Mouse (Mus musculus) cerebellum, adult 2 months (tissue): Measurements from ENCODE around the gene Sppl3. TPM values are rescaled to one million over a fixed set of nuclear protein-coding genes. Genes with fewer than 3 reads are reported as not detected.

Experiments used
- DNase-seq, 2 experiments: peaks; one replicate each; pipeline ENCODE4 v3.0.0; 2021
- H3K27ac ChIP-seq: fragments of 200-500 bp; 2 replicates; pipeline ENCODE4 v1.5.1; 2012; ENCODE audit warnings: low read length, control low read depth, inconsistent platforms; ENCODE audit not compliant: insufficient read depth
- H3K27me3 ChIP-seq: fragments of 200-500 bp; 2 replicates; pipeline ENCODE4 v1.6.1; 2012; ENCODE audit warnings: inconsistent platforms, mild to moderate bottlenecking, low read length, moderate library complexity; ENCODE audit not compliant: control insufficient read depth, insufficient read depth
- H3K4me1 ChIP-seq: fragments of 200-500 bp; 2 replicates; pipeline ENCODE4 v1.6.1; 2011; ENCODE audit warnings: low read length; ENCODE audit not compliant: control insufficient read depth, insufficient read depth
- H3K4me3 ChIP-seq: fragments of 200-500 bp; replicated peaks from 2 replicates; pipeline ENCODE3; 2011; ENCODE audit warnings: mild to moderate bottlenecking, low read depth, low read length, control low read depth; ENCODE audit not compliant: insufficient read depth
- CTCF ChIP-seq: fragments of 200-500 bp; IDR thresholded peaks from 2 replicates; pipeline ENCODE4 v1.5.1; 2011; ENCODE audit warnings: low read depth, mild to moderate bottlenecking, control low read depth, low read length, moderate library complexity, borderline replicate concordance; ENCODE audit not compliant: insufficient read depth
- POLR2A ChIP-seq: fragments of 200-500 bp; IDR thresholded peaks from 2 replicates; pipeline ENCODE4 v1.6.1; 2011; ENCODE audit warnings: low read length, control low read depth, borderline replicate concordance; ENCODE audit not compliant: insufficient read depth
- WGBS: fragments of 180-500 bp; shearing (Covaris S2); methylation state at CpG from one replicate; pipeline ENCODE4 v1.1.7; 2018; 5-methylcytosine and 5-hydroxymethylcytosine counted together
- polyA plus RNA-seq: library from polyadenylated mRNA; depleted of rRNA; stranded (reverse); fragments of >200 nt; gene quantifications from 2 replicates; pipeline ENCODE4 v1.2.3, GENCODE M21; 2012

Gene Sppl3
- polyA plus RNA-seq, 1 experiment = 64.2 TPM

DNA sequence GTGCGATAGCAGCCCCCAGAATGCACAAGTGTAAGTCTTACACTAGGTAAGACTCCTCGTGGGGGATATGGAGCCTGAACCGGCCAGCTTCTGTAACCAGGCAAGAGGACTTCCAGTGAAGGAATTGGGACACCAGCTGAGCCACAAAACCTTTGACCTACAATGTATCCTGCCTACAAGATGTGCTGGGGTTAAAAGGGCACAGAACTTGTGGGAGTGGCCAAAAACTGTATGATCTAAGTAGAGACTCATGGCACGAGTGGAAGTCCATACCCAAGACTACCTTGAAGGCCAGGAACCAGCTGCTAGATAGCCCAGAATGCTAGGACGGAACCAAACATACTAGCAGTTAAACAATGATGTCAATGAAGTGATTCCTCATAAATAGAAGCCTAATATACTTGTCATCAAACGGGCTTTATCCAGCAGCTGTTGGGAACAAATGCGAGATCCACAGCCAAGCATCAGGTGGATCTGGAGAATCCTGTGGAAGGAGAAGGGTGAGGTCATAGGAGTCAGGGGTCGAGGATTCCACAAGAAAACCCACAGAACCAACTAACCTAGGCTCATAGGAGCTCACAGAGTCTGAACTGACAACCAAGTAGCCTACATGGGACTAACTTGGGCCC, 49.2 kb downstream of the Sppl3 start:
- no peak for TF ChIP-seq POLR2A
- no peak for TF ChIP-seq CTCF
- Histone ChIP-seq H3K4me1 (peaks cover 10% of the 10 kb centered on the region), H3K27me3 (no peaks in the 10 kb centered on the region), H3K27ac (no peak overlapping the region), H3K4me3 (no peak overlapping the region)
- WGBS = 82% methylated on average over 8 of the region's 8 CpGs
- no peak for DNase-seq

DNA sequence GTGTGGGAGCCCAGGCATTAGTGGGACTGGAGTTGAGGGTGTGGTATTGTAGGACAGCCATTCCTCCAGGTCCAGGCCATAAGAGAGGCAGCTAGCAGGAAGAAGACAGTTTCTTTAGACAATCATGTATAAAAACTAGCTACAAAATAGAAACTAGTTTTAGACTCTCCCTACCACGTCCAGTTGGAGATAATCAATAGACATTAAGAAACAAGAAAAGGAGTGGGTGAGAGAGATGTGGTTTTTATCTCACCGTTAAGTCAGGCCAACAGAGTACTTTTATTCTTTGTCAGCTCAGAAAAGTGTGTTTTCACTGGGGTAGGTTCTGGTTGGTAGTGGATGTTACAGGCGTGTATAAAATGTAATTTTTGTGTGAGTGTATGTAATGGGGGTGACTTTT, 50.0 kb downstream of the Sppl3 start:
- H3K27ac ChIP-seq = no peak overlapping the region
- peaks cover 11% of the 10 kb centered on the region for H3K4me1 ChIP-seq
- H3K27me3 ChIP-seq = no peaks in the 10 kb centered on the region
- 95% methylated on average over 3 of the region's 3 CpGs for WGBS
- DNase-seq = no peak
- no peak overlapping the region for H3K4me3 ChIP-seq
- no peak for TF ChIP-seq POLR2A
- no peak for TF ChIP-seq CTCF

DNA sequence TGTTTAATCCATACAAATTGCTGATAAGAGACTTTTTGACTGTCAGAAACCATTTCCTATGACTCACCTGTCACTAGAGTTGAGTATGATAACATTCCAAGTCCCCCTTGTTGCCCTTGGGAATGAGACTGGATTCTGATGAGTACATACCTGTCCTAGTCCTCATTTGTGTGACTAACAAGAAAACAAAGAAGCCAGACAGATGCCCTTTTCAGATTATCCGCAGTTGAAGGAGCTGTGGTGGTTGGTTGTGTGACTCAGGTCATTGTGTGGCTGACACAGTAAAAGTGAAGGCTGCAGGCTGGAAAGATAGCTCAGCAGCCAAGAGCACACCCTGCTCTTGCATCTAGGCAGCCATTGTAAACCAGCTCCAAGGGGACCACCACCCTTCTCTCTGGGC, 51.6 kb downstream of the Sppl3 start:
- no peak for TF ChIP-seq CTCF
- no peak for TF ChIP-seq POLR2A
- DNase-seq = no peak
- H3K4me1 ChIP-seq = peaks cover 11% of the 10 kb centered on the region
- no peak overlapping the region for H3K27ac ChIP-seq
- 69% methylated on average over 1 of the region's 1 CpGs for WGBS
- H3K4me3 ChIP-seq = no peak overlapping the region
- no peaks in the 10 kb centered on the region for H3K27me3 ChIP-seq

DNA sequence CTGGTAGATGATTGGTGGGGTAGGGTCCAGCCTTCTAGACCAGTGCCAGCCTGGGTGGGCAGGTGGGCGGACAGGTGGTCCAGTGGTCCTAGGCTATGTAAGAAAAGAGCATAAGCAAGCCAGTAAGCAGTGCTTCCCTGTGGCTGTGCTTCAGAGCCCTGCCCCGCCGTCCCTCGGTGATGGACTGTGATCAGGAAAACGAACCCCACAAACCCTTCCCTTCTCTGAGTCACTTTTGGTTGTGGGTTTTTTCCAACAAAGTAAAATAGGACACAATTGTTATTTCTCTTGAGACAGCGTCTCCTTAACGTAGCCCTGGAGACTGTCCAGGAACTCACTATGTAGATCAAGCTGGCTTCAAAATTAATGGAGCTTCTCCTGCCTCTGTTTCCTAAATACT, 52.5 kb downstream of the Sppl3 start:
- H3K4me1 ChIP-seq = peaks cover 11% of the 10 kb centered on the region
- 66% methylated on average over 7 of the region's 7 CpGs for WGBS
- H3K4me3 ChIP-seq = no peak overlapping the region
- H3K27ac ChIP-seq = no peak overlapping the region
- H3K27me3 ChIP-seq = no peaks in the 10 kb centered on the region
- TF ChIP-seq CTCF (no peak), POLR2A (no peak)
- no peak for DNase-seq

DNA sequence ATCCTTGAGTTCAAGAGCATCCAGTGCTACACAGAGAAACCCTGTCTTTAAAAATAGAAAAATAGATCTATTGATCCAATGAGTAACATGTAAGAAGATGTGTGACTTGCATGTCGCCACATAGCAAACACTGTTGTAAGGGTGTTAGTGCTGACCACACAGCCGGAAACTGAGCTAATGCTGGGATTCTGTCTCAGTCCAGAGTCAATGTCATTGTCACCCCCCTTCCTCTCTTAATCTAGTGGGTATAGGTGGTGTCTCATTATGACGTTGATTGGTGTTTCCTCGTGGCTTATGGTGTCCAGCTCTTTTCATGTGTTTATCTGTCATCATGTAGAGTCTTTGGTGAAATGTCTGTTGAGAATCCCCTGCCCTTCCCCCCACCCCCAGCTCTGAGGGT, 55.3 kb downstream of the Sppl3 start:
- DNase-seq = no peak
- Histone ChIP-seq H3K4me1 (peaks cover 14% of the 10 kb centered on the region), H3K27ac (no peak overlapping the region), H3K27me3 (no peaks in the 10 kb centered on the region), H3K4me3 (no peak overlapping the region)
- TF ChIP-seq CTCF = no peak
- TF ChIP-seq POLR2A = no peak
- WGBS = 73% methylated on average over 4 of the region's 4 CpGs

DNA sequence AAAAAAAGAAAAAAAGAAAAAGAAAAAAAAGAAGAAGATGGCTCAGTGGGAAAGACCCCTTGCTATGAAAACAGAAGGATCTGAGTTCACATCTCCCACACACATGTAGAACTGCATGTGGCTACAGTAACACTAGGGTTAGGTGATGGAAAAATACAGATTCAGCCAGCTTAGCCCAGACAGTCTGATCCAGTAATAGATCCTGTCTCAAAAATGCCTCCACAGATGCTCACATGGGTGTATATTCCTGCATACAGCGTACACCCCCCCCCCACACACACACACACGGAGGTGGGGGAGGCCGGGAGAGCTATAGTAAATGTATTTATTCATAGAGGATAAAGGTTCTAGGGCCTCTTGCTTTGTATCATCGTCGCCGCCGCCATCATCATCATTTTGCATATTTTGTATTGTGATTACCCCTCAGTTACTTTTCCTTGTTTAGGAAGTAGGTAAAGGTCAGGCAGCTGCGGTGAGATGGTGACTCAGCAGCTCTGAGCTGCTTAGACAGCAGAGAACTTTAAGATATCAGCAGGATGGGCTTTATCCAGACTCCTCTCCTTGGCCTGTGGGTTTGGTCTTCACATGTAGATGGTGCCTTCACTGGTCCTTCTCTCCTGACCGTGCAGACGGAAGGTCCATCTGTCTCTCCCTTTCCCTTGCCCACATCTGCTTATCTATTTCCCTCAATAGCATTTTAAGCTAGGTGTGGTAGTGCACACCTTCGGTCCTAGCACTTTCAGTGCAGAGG, 57.9 kb downstream of the Sppl3 start:
- no peak for DNase-seq
- WGBS = 77% methylated on average over 11 of the region's 11 CpGs
- TF ChIP-seq POLR2A (no peak), CTCF (no peak)
- Histone ChIP-seq H3K4me1 (peaks cover 13% of the 10 kb centered on the region), H3K27ac (no peak overlapping the region), H3K4me3 (no peak overlapping the region), H3K27me3 (no peaks in the 10 kb centered on the region)

DNA sequence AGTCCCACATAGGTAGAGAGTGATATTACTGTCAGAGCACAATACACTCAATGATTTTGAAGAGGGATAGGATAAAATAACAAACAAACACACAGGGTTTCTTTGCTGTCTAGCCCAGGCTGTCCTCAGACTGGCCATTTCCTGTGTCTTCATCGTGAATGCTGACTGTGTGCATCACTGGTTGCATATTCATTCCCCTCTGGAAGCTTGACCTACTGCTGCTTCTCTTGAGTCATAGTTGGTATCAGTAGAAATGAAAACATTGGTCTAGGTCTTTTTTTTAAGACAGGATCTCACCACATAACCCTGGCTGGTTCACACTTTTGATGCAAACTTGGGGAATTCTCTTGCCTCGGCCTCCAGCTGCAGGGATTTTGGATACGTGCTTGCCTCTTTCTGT, 58.7 kb downstream of the Sppl3 start:
- Histone ChIP-seq H3K27me3 (no peaks in the 10 kb centered on the region), H3K4me1 (peaks cover 13% of the 10 kb centered on the region), H3K27ac (no peak overlapping the region), H3K4me3 (no peak overlapping the region)
- 82% methylated on average over 3 of the region's 3 CpGs for WGBS
- TF ChIP-seq POLR2A (no peak), CTCF (no peak)
- DNase-seq = no peak

DNA sequence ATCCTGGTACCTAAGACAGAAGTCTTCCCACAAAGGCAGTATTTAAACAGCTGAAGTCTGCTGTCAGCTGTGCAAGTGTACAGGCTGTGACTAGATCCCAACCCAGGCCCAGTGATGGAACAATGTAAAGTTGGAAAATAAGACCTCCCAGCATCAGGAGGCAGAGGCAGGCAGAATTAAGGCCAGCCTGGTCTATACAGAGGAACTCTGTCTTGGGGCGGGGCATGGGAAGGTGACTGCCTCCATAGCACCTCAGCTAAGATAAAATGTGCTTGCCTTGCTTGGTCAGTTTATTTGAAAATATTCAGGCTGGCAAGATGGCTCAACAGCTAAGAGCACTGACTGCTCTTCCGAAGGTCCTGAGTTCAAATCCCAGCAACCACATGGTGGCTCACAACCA, 59.5 kb downstream of the Sppl3 start:
- 97% methylated on average over 2 of the region's 2 CpGs for WGBS
- DNase-seq = no peak
- no peak overlapping the region for H3K27ac ChIP-seq
- H3K4me1 ChIP-seq = peaks cover 10% of the 10 kb centered on the region
- no peaks in the 10 kb centered on the region for H3K27me3 ChIP-seq
- no peak overlapping the region for H3K4me3 ChIP-seq
- TF ChIP-seq CTCF (no peak), POLR2A (no peak)
